Mouse (Mus musculus) limb, embryonic 12.5 days (tissue): ENCODE measurements at regions not wholly inside any gene's neighbourhood (a gene's known extent, or its start where the extent isn't known, plus 50 kb on each side); places are given as distances from the start of the nearest gene placed in this dataset.

Experiments used
- ATAC-seq: fragments of 200-750 bp; cut with Nextera tagmentation; 2 replicates; pipeline ENCODE4 v1.8.0; 2017; ENCODE audit warnings: low read depth, moderate TSS enrichment; ENCODE audit not compliant: insufficient number of reproducible peaks, insufficient read depth, low FRiP score, low TSS enrichment
- H3K27ac ChIP-seq: fragments of 300-500 bp; sonication (generic); 2 replicates; pipeline ENCODE4 v1.5.1; 2016; ENCODE audit warnings: mild to moderate bottlenecking, moderate library complexity
- H3K27me3 ChIP-seq: fragments of 300-500 bp; sonication (generic); 2 replicates; pipeline ENCODE4 v1.6.1; 2016; ENCODE audit warnings: mild to moderate bottlenecking, moderate library complexity
- H3K36me3 ChIP-seq: fragments of 300-500 bp; sonication (generic); 2 replicates; pipeline ENCODE4 v1.6.1; 2016; ENCODE audit warnings: mild to moderate bottlenecking, moderate library complexity
- H3K4me1 ChIP-seq: fragments of 300-500 bp; sonication (generic); replicated peaks from 2 replicates; pipeline ENCODE4 v1.6.1; 2016
- H3K4me2 ChIP-seq: fragments of 300-500 bp; sonication (generic); 2 replicates; pipeline ENCODE4 v1.6.1; 2016; ENCODE audit warnings: mild to moderate bottlenecking, moderate library complexity
- H3K4me3 ChIP-seq: fragments of 300-500 bp; sonication (generic); replicated peaks from 2 replicates; pipeline ENCODE4 v1.5.1; 2016; ENCODE audit warnings: mild to moderate bottlenecking
- H3K9ac ChIP-seq: fragments of 300-500 bp; sonication (generic); replicated peaks from 2 replicates; pipeline ENCODE4 v1.6.1; 2016; ENCODE audit warnings: mild to moderate bottlenecking, moderate library complexity
- H3K9me3 ChIP-seq: fragments of 300-500 bp; sonication (generic); 2 replicates; pipeline ENCODE4 v1.6.1; 2016; ENCODE audit warnings: mild to moderate bottlenecking, moderate library complexity
- WGBS: fragments of 180-500 bp; shearing (Covaris S2); methylation state at CpG from one replicate; pipeline ENCODE4 v1.1.7; 2016; 5-methylcytosine and 5-hydroxymethylcytosine counted together

DNA sequence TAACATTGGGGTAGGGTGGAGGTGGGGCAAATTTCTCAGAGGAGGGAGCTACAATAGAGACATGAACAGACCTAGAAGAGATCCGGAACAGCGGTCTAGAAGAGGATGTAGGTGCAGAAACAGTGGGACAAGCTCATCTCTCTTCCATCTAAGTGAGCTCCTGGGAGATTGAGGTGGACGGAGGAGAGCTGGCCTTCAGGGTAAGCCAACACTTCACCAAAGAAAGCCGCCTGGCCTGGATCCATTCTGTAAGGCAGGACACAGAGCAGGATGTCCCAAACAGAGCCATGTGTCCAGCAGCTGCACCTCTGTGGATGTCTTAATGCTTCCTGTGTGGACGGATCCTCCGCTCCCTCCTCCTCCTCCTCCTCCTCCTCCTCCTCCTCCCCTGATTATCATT, 173.0 kb downstream of the Rab11fip4 start:
- no peak for ATAC-seq
- 76% methylated on average over 6 of the region's 6 CpGs for WGBS

DNA sequence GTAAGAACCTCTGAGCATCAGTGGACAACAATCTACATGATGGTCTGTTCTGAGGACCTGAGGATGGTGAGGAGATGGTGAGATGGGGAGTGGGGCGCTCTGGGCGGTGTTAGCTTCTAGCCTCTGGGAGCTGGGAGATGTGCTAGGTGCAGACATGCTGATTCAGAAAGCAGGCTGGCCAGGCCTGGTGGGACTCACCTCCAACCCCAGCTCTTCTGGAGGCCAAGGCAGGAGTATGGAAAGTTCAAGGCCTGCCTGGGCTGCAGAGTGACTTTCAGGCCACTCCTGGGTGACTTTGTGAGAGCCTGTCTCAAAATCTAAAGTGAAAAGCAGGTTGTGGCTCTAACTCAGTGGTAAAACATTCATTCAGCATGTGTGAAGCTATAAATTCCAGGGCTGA, 171.6 kb downstream of the Rab11fip4 start:
- no peaks in the 10 kb centered on the region for H3K27me3 ChIP-seq
- no peak overlapping the region for H3K9ac ChIP-seq
- no peak for ATAC-seq
- H3K36me3 ChIP-seq = no peaks in the 10 kb centered on the region
- 89% methylated on average over 2 of the region's 2 CpGs for WGBS
- H3K4me3 ChIP-seq = no peak overlapping the region
- no peaks in the 10 kb centered on the region for H3K9me3 ChIP-seq
- H3K4me1 ChIP-seq = peaks cover 5% of the 10 kb centered on the region; the same call in 1 of the 2 replicates
- no peak overlapping the region for H3K27ac ChIP-seq
- H3K4me2 ChIP-seq = no peak overlapping the region

More for the DNA sequence above, 173.0 kb downstream of the Rab11fip4 start:
- Histone ChIP-seq H3K27me3 (no peaks in the 10 kb centered on the region), H3K27ac (no peak overlapping the region), H3K9ac (no peak overlapping the region), H3K4me1 (peaks cover 5% of the 10 kb centered on the region; the same call in 1 of the 2 replicates), H3K36me3 (no peaks in the 10 kb centered on the region), H3K4me2 (no peak overlapping the region), H3K4me3 (no peak overlapping the region), H3K9me3 (no peaks in the 10 kb centered on the region)

DNA sequence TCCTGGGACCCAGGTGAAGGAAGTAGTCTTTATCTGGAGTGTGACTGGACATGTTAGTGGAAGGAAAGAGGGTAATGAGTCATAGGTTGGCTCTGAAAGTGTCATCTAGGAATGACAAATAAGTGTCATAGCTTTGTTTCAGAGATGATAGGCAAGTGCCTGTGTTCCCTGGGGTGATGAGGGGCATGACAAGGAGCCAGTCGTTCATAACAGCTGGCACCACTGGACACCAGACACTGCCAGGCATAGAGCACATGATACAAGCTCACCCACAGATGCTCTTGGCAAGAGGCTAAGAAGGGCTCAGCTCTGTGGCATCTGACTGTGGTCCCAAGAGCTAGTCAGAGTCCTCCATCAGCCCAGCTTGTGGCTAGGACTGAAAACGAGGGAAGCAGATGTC, 171.0 kb downstream of the Rab11fip4 start:
- no peak overlapping the region for H3K4me2 ChIP-seq
- no peaks in the 10 kb centered on the region for H3K27me3 ChIP-seq
- no peaks in the 10 kb centered on the region for H3K36me3 ChIP-seq
- peaks cover 5% of the 10 kb centered on the region; the same call in 1 of the 2 replicates for H3K4me1 ChIP-seq
- H3K9me3 ChIP-seq = no peaks in the 10 kb centered on the region
- H3K4me3 ChIP-seq = no peak overlapping the region
- ATAC-seq = no peak
- no peak overlapping the region for H3K9ac ChIP-seq
- no peak overlapping the region for H3K27ac ChIP-seq
- 58% methylated on average over 2 of the region's 2 CpGs for WGBS

DNA sequence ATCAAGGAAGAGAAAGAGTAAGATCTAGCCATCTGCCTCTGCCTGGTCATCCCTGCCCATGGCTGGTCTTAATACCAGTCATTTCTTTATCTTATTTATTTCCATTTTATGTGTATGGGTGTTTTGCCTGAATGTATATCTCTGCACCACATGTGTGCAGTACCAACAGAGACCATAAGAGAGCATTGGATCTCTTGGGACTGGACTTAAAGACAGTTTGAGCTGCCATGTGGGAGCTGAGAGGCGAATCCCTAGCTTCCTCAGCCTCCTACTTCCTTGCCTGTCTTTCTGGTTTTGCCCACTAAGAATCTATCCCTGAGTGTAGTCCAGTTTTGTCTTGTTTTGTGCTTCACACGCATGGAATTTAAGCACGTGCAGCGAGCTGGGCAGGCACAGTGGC, 169.5 kb downstream of the Rab11fip4 start:
- Histone ChIP-seq H3K9me3 (no peaks in the 10 kb centered on the region), H3K27me3 (no peaks in the 10 kb centered on the region), H3K4me2 (no peak overlapping the region), H3K4me1 (peaks cover 5% of the 10 kb centered on the region; the same call in 1 of the 2 replicates), H3K4me3 (no peak overlapping the region), H3K27ac (no peak overlapping the region), H3K36me3 (no peaks in the 10 kb centered on the region), H3K9ac (no peak overlapping the region)
- 86% methylated on average over 4 of the region's 4 CpGs for WGBS
- ATAC-seq = no peak

DNA sequence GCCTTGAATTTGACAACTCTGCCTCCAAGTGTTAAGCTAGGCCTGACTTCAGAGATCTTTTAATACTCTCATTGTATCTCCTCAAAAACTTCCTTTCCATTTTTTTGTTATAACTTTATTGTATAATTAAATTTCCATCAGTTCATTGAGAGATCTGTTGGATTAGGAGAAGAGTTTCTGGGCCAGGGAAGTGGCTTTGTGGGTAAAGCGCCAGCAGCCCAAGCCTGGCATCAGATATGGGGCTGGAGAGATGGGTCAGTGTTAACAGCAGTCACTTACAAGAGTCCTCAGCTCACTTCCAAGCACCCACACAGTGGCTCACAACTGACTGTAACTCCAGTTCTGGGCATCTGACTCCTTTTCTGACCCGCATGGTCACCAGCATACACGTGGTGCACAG, 167.3 kb downstream of the Rab11fip4 start:
- 89% methylated on average over 3 of the region's 3 CpGs for WGBS
- ATAC-seq = no peak

DNA sequence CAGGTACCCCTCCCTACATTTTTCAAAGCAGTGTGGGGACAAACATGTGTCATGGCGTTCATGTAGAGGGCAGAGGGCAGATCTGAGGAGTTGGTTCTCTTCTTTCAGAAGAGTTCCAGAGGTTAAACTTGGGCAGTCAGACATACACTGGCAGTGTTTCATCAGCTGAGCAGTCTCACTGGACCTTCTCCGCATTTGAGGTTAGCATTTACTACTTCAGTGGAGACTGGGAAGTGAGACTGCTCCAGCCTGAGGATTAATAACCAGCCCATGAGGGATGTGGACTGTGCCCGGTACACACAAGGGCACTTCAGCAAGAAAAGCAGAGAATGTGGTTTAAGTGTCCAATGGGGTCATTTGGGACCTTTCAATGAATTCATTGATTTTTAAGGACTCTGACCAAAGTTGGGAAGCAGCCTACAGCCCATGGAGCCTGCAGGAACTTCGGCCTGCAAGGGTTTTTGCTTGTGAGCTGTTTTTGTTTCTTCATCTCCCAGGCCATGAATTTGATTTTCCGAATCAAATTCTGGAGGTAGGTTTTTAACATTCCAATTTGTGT, 166.6 kb downstream of the Rab11fip4 start:
- no peaks in the 10 kb centered on the region for H3K9me3 ChIP-seq
- H3K4me1 ChIP-seq = peaks cover 5% of the 10 kb centered on the region; the same call in 1 of the 2 replicates
- H3K27me3 ChIP-seq = no peaks in the 10 kb centered on the region
- H3K36me3 ChIP-seq = no peaks in the 10 kb centered on the region
- no peak overlapping the region for H3K27ac ChIP-seq
- H3K4me2 ChIP-seq = no peak overlapping the region
- ATAC-seq = no peak
- 83% methylated on average over 5 of the region's 5 CpGs for WGBS
- H3K4me3 ChIP-seq = no peak overlapping the region
- no peak overlapping the region for H3K9ac ChIP-seq

More for the DNA sequence above, 167.3 kb downstream of the Rab11fip4 start:
- no peak overlapping the region for H3K27ac ChIP-seq
- no peak overlapping the region for H3K4me2 ChIP-seq
- H3K4me1 ChIP-seq = peaks cover 5% of the 10 kb centered on the region; the same call in 1 of the 2 replicates
- no peaks in the 10 kb centered on the region for H3K36me3 ChIP-seq
- no peaks in the 10 kb centered on the region for H3K27me3 ChIP-seq
- H3K9me3 ChIP-seq = no peaks in the 10 kb centered on the region
- no peak overlapping the region for H3K9ac ChIP-seq
- H3K4me3 ChIP-seq = no peak overlapping the region

DNA sequence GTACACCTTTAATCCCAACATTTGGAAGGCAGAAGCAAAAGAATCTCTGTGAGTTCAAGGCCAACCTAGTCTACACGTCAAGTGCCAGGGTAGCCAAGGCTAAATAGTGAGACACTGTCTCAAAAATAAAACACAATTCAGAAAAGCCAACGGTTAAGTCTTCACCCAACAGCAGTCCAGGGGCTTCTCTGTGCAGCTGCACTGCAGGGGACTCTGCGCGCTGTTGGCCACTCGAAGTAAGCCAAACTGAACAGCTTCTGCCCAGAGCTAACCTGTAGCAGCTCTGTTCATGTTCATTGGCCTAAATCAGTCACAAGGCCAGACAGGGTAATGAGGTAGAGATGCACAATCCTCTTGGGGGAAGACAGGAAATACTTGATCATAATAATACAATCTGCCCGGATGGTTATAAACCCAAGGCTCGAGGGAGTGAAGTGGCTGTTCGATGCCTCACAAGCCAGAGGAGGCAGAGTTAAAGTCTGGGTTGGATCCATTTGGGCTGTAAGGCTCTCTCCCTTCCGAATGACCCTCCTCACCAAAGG, 165.4 kb downstream of the Rab11fip4 start:
- Histone ChIP-seq H3K4me1 (peaks cover 9% of the 10 kb centered on the region; the same call in 1 of the 2 replicates), H3K9ac (no peak overlapping the region), H3K4me3 (no peak overlapping the region), H3K4me2 (no peak overlapping the region), H3K27me3 (no peaks in the 10 kb centered on the region), H3K9me3 (no peaks in the 10 kb centered on the region), H3K36me3 (no peaks in the 10 kb centered on the region), H3K27ac (no peak overlapping the region)
- no peak for ATAC-seq
- 86% methylated on average over 9 of the region's 9 CpGs for WGBS

DNA sequence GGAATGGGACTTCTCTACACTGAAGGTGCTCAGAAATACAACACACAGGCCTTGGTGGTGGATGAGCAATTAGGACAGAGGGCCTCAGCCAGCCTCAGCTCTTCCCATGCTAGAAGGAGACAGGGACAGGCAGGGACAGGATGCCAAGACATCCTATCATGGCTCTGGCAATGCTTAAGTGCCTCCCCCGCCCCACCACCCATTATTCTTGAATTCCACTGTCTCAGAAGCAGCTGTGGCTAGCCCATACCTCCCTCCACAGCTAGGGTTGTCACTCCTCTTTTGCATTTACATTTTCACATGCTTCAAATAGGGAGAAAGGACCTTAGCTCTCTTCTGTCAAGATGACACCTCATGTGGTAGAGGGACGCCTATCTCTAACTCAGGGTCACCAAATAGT, 162.5 kb downstream of the Rab11fip4 start:
- no peaks in the 10 kb centered on the region for H3K27me3 ChIP-seq
- ATAC-seq = no peak
- no peaks in the 10 kb centered on the region for H3K9me3 ChIP-seq
- no peaks in the 10 kb centered on the region for H3K36me3 ChIP-seq
- 81% methylated on average over 2 of the region's 2 CpGs for WGBS
- H3K4me2 ChIP-seq = no peak overlapping the region
- H3K27ac ChIP-seq = no peak overlapping the region
- H3K4me3 ChIP-seq = no peak overlapping the region
- no peak overlapping the region for H3K9ac ChIP-seq
- peaks cover 9% of the 10 kb centered on the region; the same call in 1 of the 2 replicates for H3K4me1 ChIP-seq

DNA sequence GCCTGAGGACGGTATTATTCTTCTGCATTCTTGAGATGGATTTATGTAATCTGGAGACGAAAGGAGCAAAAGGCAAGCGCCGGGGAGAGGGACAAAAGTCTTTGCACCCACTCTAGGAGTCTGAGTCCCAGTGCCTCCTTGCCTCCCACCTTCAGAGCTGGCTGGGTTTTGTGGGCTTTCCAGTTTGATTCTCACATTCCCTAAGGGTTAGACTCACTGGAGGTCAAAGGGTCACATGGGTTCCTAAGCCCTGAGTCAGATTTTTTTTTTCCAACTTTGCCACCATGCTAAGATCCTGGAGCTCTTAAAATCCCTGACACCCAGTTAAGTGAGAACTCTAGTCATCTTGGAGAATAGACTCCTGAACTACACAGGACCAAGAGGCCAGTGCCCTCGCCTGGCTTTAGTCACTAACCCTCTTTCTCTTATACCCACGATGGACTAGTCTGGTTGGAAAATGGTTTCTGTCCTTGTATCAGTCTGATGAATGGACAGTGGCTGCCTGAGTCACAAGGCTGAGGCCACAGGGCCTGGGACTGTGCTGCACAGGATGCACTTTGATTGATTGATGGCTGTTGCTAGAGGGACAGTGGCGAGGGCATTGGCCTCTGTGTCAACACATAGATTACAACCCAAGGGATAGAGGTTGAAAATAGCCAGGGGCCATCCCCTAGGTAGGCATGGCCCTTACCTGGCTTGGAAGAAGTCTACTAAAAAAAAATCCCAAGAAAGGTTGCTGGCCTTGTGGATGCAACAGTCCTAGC, 161.9 kb downstream of the Rab11fip4 start:
- Histone ChIP-seq H3K9ac (no peak overlapping the region), H3K27ac (no peak overlapping the region), H3K4me1 (peaks cover 9% of the 10 kb centered on the region; the same call in 1 of the 2 replicates), H3K4me2 (no peak overlapping the region), H3K36me3 (no peaks in the 10 kb centered on the region), H3K9me3 (no peaks in the 10 kb centered on the region), H3K4me3 (no peak overlapping the region), H3K27me3 (no peaks in the 10 kb centered on the region)
- WGBS = 74% methylated on average over 7 of the region's 7 CpGs
- ATAC-seq = no peak

DNA sequence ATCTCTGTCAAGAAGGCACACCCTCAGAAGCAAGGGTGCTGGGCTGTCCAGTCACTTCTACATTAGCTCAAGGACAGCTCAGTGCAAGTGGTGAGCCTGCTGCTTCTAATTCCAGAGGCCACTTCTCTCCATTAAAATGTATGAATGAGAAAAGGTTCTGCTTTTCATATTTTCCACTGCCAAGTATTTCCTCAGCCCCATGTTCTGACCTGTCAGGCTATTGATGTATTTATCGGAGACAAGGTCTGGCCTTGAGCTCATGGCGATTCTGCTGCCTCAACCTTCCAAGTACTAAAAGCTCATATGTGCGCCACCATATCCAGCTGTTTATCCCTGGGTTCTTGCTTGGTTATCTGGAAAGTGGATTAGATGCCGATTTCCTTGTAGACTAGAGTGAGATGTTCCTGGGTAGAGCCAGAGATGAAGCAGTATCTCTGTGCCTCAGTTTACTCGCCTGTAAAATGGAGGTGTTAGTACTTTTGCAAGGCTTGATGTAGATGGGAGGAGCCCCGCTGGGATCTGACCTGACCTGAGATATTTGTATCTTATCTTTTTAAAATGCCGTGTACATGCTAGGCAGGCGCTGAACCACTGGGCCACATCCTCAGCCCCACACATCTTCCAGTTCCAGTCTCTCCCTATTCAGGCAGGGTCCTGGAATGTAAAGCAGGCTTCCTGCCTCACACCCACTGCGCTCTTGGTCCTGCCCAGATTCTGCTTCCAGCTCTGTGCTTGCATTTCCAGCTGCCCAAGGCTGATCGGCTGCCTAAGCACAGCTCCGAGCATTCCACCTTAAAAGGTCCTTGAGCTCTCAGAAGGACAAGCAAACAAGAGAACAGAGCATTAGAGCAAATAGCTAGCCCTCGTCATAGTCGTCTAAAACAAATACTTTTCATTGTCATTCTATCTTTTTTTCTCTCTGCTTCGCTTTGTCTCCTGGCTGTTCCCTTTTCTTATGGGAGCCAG, 161.0 kb downstream of the Rab11fip4 start:
- 79% methylated on average over 14 of the region's 14 CpGs for WGBS
- Histone ChIP-seq H3K9me3 (no peaks in the 10 kb centered on the region), H3K4me1 (peaks cover 9% of the 10 kb centered on the region; the same call in 1 of the 2 replicates), H3K27me3 (no peaks in the 10 kb centered on the region), H3K4me2 (no peak overlapping the region), H3K27ac (no peak overlapping the region), H3K4me3 (no peak overlapping the region), H3K36me3 (no peaks in the 10 kb centered on the region), H3K9ac (no peak overlapping the region)
- ATAC-seq = no peak

DNA sequence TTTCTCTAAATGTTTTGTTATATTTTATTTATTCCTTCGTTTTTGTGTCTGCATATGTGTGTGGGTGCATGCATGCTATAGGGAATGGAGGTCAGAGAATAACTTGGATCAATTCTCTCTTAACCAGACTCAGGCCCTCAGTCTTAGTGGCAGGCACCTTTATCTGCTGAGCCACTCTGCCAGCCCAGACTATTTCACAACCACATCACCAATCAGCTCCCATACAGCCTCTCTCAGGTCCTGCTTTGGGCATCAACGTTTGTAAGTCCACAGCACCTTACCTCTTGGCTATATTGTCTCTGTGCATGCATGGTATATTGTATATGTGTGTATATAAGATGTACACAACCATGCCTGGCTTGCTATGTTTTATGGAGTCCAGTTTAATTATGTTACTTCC, 159.9 kb downstream of the Rab11fip4 start:
- H3K9ac ChIP-seq = no peak overlapping the region
- WGBS = 78% methylated on average over 2 of the region's 2 CpGs

More for the DNA sequence above, 159.9 kb downstream of the Rab11fip4 start:
- Histone ChIP-seq H3K4me1 (peaks cover 9% of the 10 kb centered on the region; the same call in 1 of the 2 replicates), H3K27me3 (no peaks in the 10 kb centered on the region), H3K4me2 (no peak overlapping the region), H3K36me3 (no peaks in the 10 kb centered on the region), H3K4me3 (no peak overlapping the region), H3K27ac (no peak overlapping the region), H3K9me3 (no peaks in the 10 kb centered on the region)
- ATAC-seq = no peak
